Mouse (Mus musculus): ENCODE data around the gene Ina.

DNA sequence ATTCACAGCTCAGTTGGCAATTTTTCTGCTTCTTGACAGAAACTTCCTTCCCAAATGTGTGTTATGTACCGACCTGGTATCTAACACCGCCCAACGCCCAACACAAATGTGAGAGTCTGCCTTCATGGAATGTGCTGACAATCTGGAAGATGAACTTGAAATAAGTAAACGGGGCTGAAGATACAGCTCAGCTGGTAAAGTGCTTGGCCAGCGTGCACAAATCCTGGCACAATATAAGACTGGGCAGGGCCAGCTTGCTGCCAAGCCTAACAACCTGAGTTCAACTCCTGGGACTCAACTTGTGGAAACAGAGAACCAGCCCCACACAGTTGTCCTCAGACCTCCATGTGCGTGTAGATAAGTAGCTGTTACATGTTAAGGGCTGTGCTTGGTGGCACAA lies 48.2 kb upstream of the Ina start:
- TF ChIP-seq CTCF (conservative IDR thresholded peaks at IDR 0.05; ENCODE audit: insufficient read depth, insufficient read length, low read depth, low read length) (no peak), POLR2A (IDR thresholded peaks at IDR 0.05; ENCODE audit: low read depth, low read length) (no peak)

Measured in kidney, adult 2 months (tissue).